Comparison of ENCODE assay signal across 20 mouse cellular contexts in the genomic region with DNA sequence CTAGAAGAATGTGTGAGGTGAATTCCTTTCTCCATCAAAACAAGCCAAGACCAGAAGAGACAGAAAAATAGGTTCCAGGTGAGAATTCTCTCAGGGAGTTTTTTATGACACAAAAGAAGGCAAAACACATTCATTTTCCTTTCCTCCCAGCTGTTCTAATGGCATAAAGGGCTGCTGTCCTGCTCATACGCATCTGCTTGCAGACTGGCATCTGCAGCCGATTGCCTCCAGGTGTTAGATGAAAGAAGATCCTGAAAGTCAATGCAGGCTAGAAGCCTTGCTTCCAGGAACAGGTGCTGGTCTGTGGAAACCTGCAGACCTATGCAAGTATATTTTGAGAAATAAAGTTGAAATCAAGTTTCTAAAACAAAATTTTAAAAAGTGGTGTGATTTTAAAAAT.
DNase-seq lines count a peak whose midpoint lies in the region; ATAC-seq and TF ChIP-seq lines count a peak whose summit lies in the region.
"Had no signal": no experiment of that assay in that cellular context is flagged by ENCODE, and none has a peak within 500 bp of the region (broad histone marks: within the 10 kb centered on the region; RNA-seq: fewer than 3 reads in every experiment).

No protein-coding gene starts in this region.

- H3K27me3 ChIP-seq in midbrain, embryonic 11.5 days (ENCODE audit: control insufficient read depth, insufficient read depth, low read length): no peaks in the 10 kb centered on the region
- no peaks in the 10 kb centered on the region for H3K27me3 ChIP-seq in midbrain, embryonic 16.5 days (ENCODE audit: control insufficient read depth, insufficient read depth, low read depth, low read length)
- H3K27me3 ChIP-seq: embryonic facial prominence, embryonic 12.5 days; forebrain, embryonic 12.5 days; hindbrain, embryonic 13.5 days; intestine, embryonic 15.5 days had no signal

- no peak overlapping the region for H3K4me3 ChIP-seq in midbrain, embryonic 11.5 days (ENCODE audit: low read depth, low read length)
- no peak overlapping the region for H3K4me3 ChIP-seq in midbrain, embryonic 16.5 days (ENCODE audit: low read depth, low read length)
- no peak overlapping the region for H3K4me3 ChIP-seq in lung, adult 2 months (replicated peaks; ENCODE audit: extremely low read depth, low read depth, low read length)
- H3K4me3 ChIP-seq: embryonic facial prominence, embryonic 12.5 days; forebrain, embryonic 12.5 days; heart, embryonic 10.5 days; hindbrain, embryonic 13.5 days; intestine, embryonic 15.5 days had no signal

- no peaks in the 10 kb centered on the region for H3K9me3 ChIP-seq in midbrain, embryonic 11.5 days (ENCODE audit: control insufficient read depth, low read length)
- H3K9me3 ChIP-seq in midbrain, embryonic 16.5 days (replicated peaks; ENCODE audit: control insufficient read depth, low read length, poor library complexity, severe bottlenecking): no peaks in the 10 kb centered on the region
- H3K9me3 ChIP-seq: embryonic facial prominence, embryonic 12.5 days; forebrain, embryonic 12.5 days; heart, embryonic 10.5 days; hindbrain, embryonic 13.5 days; intestine, embryonic 15.5 days had no signal

- H3K36me3 ChIP-seq in midbrain, embryonic 11.5 days (ENCODE audit: control insufficient read depth, insufficient read depth, low read length): no peaks in the 10 kb centered on the region
- no peaks in the 10 kb centered on the region for H3K36me3 ChIP-seq in midbrain, embryonic 16.5 days (ENCODE audit: control insufficient read depth, insufficient read depth, low read length)
- H3K36me3 ChIP-seq: embryonic facial prominence, embryonic 12.5 days; forebrain, embryonic 12.5 days; heart, embryonic 10.5 days; hindbrain, embryonic 13.5 days; intestine, embryonic 15.5 days had no signal

- peak; percentile 79 for DNase-seq in midbrain, embryonic 11.5 days (ENCODE audit: low spot score, missing footprints)
- DNase-seq in brain, embryonic 14.5 days (ENCODE audit: low read depth): peak; percentile 8
- peak; percentile 35 for DNase-seq in embryo, embryonic 11 days
- DNase-seq in forelimb bud, embryonic 11.5 days (ENCODE audit: low read depth, low spot score): peak; percentile 52
- no peak for DNase-seq in lung, adult 2 months
- DNase-seq in adrenal gland, adult 2 months: no peak
- DNase-seq: adrenal gland, postnatal 14 days; cerebellum, adult 2 months; cerebellum, postnatal 10 days; forebrain, postnatal 0 days; heart, adult 18-20 months; heart, postnatal 10 days; heart, postnatal 4 days; kidney, adult 18-20 months had no signal

- no peak for TF ChIP-seq POLR2A in brain, embryonic 14.5 days (IDR thresholded peaks at IDR 0.05; ENCODE audit: borderline replicate concordance, extremely low read depth, insufficient read depth, insufficient read length, poor library complexity, severe bottlenecking)
- TF ChIP-seq POLR2A in lung, adult 2 months (IDR thresholded peaks at IDR 0.05; ENCODE audit: borderline replicate concordance, extremely low read depth, low read depth, low read length): no peak

- ATAC-seq in midbrain, embryonic 11.5 days (ENCODE audit: low FRiP score): no peak
- no peak for ATAC-seq in midbrain, embryonic 16.5 days
- ATAC-seq: forebrain, postnatal 0 days; intestine, embryonic 15.5 days had no signal

- no peak for TF ChIP-seq CTCF in brain, embryonic 14.5 days (IDR thresholded peaks at IDR 0.05; ENCODE audit: borderline replicate concordance, extremely low read depth, insufficient read depth, insufficient read length)
- TF ChIP-seq CTCF in lung, adult 2 months (IDR thresholded peaks at IDR 0.05; ENCODE audit: insufficient read depth, low read length): no peak

- H3K27ac ChIP-seq in midbrain, embryonic 11.5 days (ENCODE audit: low read depth, low read length): no peak overlapping the region
- no peak overlapping the region for H3K27ac ChIP-seq in midbrain, embryonic 16.5 days (ENCODE audit: low read length)
- H3K27ac ChIP-seq: embryonic facial prominence, embryonic 12.5 days; forebrain, embryonic 12.5 days; heart, embryonic 10.5 days; hindbrain, embryonic 13.5 days; intestine, embryonic 15.5 days had no signal

- H3K4me2 ChIP-seq in midbrain, embryonic 11.5 days: no peak overlapping the region
- no peak overlapping the region for H3K4me2 ChIP-seq in midbrain, embryonic 16.5 days (ENCODE audit: low read length)
- H3K4me2 ChIP-seq: embryonic facial prominence, embryonic 12.5 days; forebrain, embryonic 12.5 days; hindbrain, embryonic 13.5 days; intestine, embryonic 15.5 days had no signal

- H3K4me1 ChIP-seq in midbrain, embryonic 11.5 days (ENCODE audit: control insufficient read depth, insufficient read depth, low read length): no peaks in the 10 kb centered on the region
- H3K4me1 ChIP-seq in midbrain, embryonic 16.5 days (ENCODE audit: control insufficient read depth, insufficient read depth, low read length): no peaks in the 10 kb centered on the region
- H3K4me1 ChIP-seq in lung, adult 2 months (ENCODE audit: control insufficient read depth, insufficient read depth, low read length): no peaks in the 10 kb centered on the region
- H3K4me1 ChIP-seq: embryonic facial prominence, embryonic 12.5 days; forebrain, embryonic 12.5 days; heart, embryonic 10.5 days; hindbrain, embryonic 13.5 days; intestine, embryonic 15.5 days had no signal

- WGBS in midbrain, embryonic 11.5 days: 52% methylated on average over 2 of the region's 2 CpGs
- 64% methylated on average over 2 of the region's 2 CpGs for WGBS in midbrain, embryonic 16.5 days
- 72% methylated on average over 2 of the region's 2 CpGs for WGBS in lung, adult 2 months

- no peak overlapping the region for H3K9ac ChIP-seq in midbrain, embryonic 11.5 days (ENCODE audit: low read length)
- H3K9ac ChIP-seq in midbrain, embryonic 16.5 days (ENCODE audit: low read depth, low read length): no peak overlapping the region
- H3K9ac ChIP-seq: embryonic facial prominence, embryonic 12.5 days; forebrain, embryonic 12.5 days; forebrain, postnatal 0 days; hindbrain, embryonic 13.5 days; intestine, embryonic 15.5 days had no signal

Comparison
In these comparisons a context has a peak if more than half of its experiments do, and no peak if none do; other contexts are left out.
1. DNase-seq: peak in midbrain, embryonic 11.5 days (single experiment), brain, embryonic 14.5 days (single experiment), embryo, embryonic 11 days (single experiment) and forelimb bud, embryonic 11.5 days (single experiment); none in lung, adult 2 months (single experiment) and adrenal gland, adult 2 months (single experiment).